Mouse (Mus musculus) CD4-positive, CD25-positive, alpha-beta regulatory T cell, adult 4 months (primary cell): Measurements from ENCODE around the gene Mup4. TPM values are rescaled to one million over a fixed set of nuclear protein-coding genes. Genes with fewer than 3 reads are reported as not detected.
"Not testable (repeated sequence)": the region's sequence is repeated elsewhere in the genome, so short reads cannot be mapped to it uniquely, and the experiment has no call there.

Experiments used
- ATAC-seq: one replicate; pipeline ENCODE4 v1.8.0; 2017
- polyA plus RNA-seq, 2 experiments: library from polyadenylated mRNA; unstranded; fragments of 100-300 nt; shearing (Covaris generic); gene quantifications; one replicate each; pipeline ENCODE4 v1.2.1; 2017

Gene Mup4
- not detected for polyA plus RNA-seq

DNA sequence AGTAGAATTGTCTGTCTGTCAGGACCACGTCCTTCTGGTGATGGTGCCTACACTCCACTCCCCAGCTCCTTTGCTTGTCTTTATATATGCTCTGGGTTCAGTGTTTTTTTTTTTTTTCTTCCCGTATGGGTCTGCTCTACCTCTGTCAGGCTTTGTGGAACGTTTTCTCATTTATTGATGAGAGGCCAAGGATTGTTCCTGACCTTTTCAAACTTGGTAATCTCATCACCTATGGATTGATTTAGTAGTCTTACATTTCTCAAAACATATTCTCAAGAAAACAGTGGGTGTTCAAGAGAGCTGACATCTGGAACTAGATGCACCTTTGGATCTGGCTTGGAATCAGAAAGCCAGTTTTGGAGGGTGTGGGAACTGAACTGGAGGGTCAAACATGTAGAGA, at the start of gene Mup4:
Gene Mup4, minus strand, starts transcription at position 101 of the 400 bp plus-strand sequence.
- no peak for ATAC-seq

DNA sequence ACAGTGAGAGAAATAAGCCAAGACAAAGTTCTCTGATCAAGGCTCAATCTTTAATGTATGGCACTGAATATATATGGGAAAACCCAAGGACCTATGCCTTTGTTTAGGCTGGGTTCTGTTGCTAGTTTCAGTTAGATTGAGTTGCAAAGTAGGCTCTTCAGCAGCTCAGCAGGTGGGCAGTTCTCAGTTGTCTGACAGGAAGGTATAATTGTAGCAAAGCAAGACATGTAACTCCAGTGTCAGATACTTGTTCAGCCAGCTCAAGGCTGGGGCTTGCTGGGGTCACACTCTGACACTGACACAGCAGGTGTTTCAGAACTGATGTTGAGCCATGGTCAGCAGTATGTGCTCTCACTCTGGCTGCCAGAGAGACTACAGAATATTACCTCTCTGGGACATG, 37.4 kb upstream of the Mup4 start:
- ATAC-seq = not testable (repeated sequence)

- no peak for ATAC-seq
These were observed 3.2 kb upstream of the Mup4 start, which contains the start of gene Mup6 for GRCm38 (mm10) chr4:59963405-59964344. Mup6 (plus strand) TSS chr4:59964294.

DNA sequence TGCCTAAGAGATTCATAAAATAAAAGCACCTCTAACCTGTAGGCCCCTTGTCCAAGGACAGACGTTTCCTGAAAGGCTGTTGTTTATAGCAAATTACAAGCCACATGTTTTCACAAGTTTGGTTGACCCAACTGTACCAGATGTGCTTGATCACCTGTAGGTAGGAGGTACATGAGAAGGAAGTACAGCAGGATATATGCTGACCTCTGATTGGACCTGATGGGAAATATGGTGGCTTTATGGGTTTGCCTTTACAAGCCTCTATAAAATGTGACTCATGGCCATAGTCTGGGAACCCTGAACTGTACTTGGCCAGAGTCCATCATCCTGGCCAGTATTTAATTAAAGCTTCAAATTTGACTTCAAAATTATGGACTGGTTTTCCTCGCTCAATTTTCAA, 23.0 kb downstream of the Mup4 start:
- no peak for ATAC-seq

DNA sequence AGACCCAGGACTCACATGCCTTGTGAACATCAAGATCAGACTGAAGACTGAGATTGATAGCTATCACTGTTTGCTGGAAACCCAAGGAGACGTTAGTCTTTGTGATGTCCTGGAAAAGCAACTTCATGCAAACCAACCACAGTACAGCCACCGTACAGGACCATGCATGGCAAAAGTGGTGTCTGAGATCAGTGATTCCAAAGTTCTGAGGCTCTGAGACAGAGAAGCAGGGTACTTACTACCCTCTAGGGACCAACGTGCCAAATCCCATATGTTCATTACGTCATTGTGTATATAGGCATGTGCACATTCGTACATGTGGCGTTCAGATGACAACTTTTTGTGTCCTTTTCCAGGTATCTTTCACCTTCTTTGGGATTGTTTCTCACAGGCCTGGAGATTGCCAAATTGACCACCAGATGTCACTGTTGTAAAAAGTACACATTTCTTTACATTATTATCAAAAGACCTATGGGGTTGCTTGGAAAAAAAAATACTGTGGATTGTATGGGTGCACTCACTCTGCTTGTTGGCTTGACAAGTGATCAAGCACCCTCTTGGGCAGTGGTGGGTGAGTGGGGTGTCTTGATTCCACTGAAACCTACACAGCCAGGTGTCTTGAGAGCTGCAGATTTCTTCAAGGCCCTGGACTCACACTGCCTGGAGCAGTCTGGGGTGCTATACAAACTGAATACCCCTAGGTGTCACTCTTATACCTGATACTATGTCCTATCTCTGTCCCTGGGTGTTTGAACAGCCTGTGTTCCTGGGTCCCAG, 27.8 kb downstream of the Mup4 start:
- peak; percentile 76 for ATAC-seq

- peak; percentile 76 for ATAC-seq
These were observed 32.2 kb downstream of the Mup4 start for GRCm38 (mm10) chr4:59928347-59928746.

GRCm38 (mm10) chr4:59927666-59928065, 32.8 kb downstream of the Mup4 start:
- ATAC-seq = no peak

- no peak for ATAC-seq
These were observed 35.4 kb downstream of the Mup4 start for GRCm38 (mm10) chr4:59925082-59925481.

DNA sequence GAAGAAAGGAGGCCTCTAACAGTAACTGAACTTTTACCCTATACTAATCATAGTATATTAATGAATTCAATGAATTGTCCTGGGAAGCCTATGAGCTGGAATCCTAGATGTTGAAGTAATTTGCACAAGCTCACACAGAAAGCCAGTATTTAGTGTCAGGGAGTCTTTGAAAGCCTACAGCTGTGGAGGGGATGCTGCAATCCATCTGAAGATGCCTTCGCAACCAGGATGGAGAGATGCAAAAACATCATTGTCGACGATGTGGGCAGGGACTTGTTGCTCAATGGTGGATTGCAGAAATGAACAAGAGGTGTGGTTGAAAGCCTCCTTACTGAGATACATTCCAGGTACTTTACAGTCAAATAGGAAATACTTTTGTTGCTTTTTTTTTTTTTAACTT, 42.5 kb downstream of the Mup4 start:
- ATAC-seq = no peak

DNA sequence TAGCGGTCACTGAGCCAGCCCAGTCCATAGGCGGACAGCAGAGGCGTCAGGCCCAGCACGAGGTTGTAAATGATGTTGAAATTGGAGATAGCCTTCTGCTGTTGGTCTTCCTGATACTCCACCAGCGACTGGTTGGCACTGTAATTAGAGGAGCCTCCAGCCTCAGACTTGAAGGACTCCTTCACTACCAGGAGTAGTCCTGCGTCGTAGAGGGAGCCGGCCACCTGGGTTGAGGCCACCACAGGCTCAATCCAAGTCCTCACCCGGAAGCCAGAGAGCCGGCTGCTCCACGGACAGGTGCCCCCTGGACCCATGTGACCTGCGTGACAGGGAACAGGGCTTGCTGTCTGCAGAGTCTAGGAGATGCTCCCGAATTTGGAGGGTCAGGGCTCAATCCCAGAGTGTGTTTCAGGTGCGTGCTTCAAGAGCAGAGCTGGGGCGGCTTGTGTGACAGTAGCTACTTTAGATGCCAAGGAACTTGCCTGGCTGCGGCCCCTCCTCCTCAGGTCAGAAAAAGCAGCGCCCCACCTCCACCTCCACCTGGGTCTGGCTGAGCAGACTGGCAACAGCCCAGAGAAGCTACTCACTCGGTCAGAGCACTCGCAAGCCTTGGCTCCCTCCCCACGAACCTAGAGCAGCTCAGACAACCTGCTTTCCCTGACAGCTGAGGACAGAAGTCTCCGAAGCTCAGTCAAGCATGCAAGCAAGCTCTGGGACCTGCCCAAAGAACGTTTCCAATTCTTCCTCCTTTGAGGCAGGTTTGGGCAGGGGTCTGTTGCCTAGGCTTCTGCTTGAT, 45.7 kb downstream of the Mup4 start, which contains the start of gene Slc46a2:
Gene Slc46a2, minus strand, starts transcription at position 449 of the 796 bp plus-strand sequence.
- ATAC-seq = no peak

DNA sequence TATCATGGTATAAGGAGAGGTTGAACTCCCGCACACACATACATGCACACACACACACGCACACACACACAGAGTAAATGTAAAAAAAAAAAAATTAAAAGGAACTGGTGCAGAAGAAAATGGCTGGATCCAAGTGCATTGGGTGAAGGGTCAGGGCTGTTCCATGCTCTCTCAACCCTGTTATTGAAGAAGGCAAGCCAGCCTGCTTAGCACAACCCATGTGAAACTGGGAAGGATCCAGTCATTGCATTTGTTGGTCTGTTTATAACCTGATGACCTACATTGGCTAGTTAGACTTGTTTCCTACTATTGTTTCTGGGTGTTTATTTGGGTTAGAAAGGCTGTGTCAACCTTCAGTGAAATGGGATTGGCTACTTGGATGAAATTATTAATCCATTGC, 51.7 kb downstream of the Mup4 start:
- no peak for ATAC-seq

- ATAC-seq = no peak
These were observed 52.8 kb downstream of the Mup4 start for GRCm38 (mm10) chr4:59907657-59908230.

DNA sequence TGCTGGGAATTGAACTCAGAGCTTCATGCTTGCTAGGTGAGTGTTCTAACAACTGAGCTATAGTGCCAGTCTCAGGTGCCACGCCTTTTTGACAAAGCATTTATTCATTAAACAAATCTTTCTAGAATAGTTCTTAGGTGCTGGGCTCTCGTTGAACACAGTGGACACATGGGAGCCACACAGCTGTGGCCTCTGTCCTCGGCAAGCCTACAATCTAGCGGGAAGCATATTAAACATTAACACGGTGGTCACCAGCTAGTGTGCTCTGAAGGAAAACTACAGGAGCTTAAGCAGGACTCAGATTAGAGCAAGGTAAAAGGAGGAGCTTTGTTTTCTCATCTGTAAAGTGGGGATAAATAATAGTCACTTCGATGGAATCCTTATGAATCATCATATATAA, 53.4 kb downstream of the Mup4 start:
- ATAC-seq = no peak

Other genes starting within 250 kb of the Mup4 start
- gene Inip, start 159.1 kb downstream of the Mup4 start, polyA plus RNA-seq = 10 to 100 TPM; 49.6 to 49.7 TPM
- gene Snx30, start 154.9 kb downstream of the Mup4 start, polyA plus RNA-seq = 1 to 10 TPM; 2.2 to 2.6 TPM
- under 1 TPM in 1 of 2 experiments, not detected in 1; 0.20 TPM for gene Slc46a2, start 45.7 kb downstream of the Mup4 start, polyA plus RNA-seq
- gene Mup6, start 3.6 kb upstream of the Mup4 start, polyA plus RNA-seq = not detected
- gene Mup7, start 109.8 kb upstream of the Mup4 start, polyA plus RNA-seq = not detected
- gene Mup2, start 193.6 kb upstream of the Mup4 start, polyA plus RNA-seq = not detected